Mouse (Mus musculus) spleen, adult 2 months (tissue): ENCODE data around the gene March5. TPM values are rescaled to one million over a fixed set of nuclear protein-coding genes. Genes with fewer than 3 reads are reported as not detected.

Experiments
- DNase-seq, 2 experiments: peaks; one replicate each; pipeline versions ENCODE4 v3.0.0 to v3.0.0-alpha.2; 2012 to 2021; ENCODE audit warnings: low spot score in 2 of 2, low read depth in 1 of 2
- H3K27ac ChIP-seq: fragments of 200-500 bp; 2 replicates; pipeline ENCODE4 v1.5.1; 2012; ENCODE audit warnings: low read length, inconsistent platforms; ENCODE audit not compliant: insufficient read depth
- H3K27me3 ChIP-seq: fragments of 200-500 bp; 2 replicates; pipeline ENCODE4 v1.6.1; 2012; ENCODE audit warnings: mild to moderate bottlenecking, moderate library complexity, low read length, inconsistent platforms; ENCODE audit not compliant: control insufficient read depth, insufficient read depth
- H3K36me3 ChIP-seq: fragments of 200-500 bp; 2 replicates; pipeline ENCODE4 v1.6.1; 2012; ENCODE audit warnings: mild to moderate bottlenecking, low read length, inconsistent platforms; ENCODE audit not compliant: control insufficient read depth, insufficient read depth
- H3K4me1 ChIP-seq: fragments of 200-500 bp; 2 replicates; pipeline ENCODE4 v1.6.1; 2011; ENCODE audit warnings: inconsistent platforms; ENCODE audit not compliant: control insufficient read depth, insufficient read depth, insufficient read length
- H3K4me3 ChIP-seq: fragments of 200-500 bp; 2 replicates; pipeline ENCODE4 v1.5.1; 2011; ENCODE audit warnings: mild to moderate bottlenecking, inconsistent platforms; ENCODE audit not compliant: insufficient read depth, insufficient read length; ENCODE audit errors: extremely low read depth
- CTCF ChIP-seq: fragments of 200-500 bp; IDR thresholded peaks from 2 replicates; pipeline ENCODE4 v1.5.1; 2011; ENCODE audit warnings: mild to moderate bottlenecking, inconsistent platforms; ENCODE audit not compliant: insufficient read depth, insufficient read length, insufficient replicate concordance; ENCODE audit errors: extremely low read depth
- POLR2A ChIP-seq: fragments of 200-500 bp; IDR thresholded peaks from 2 replicates; pipeline ENCODE4 v1.6.1; 2011; ENCODE audit warnings: low read depth, low read length, inconsistent platforms
- whole genome bisulfite sequencing: fragments of 180-500 bp; shearing (Covaris S2); methylation state at CpG from one replicate; pipeline ENCODE4 v1.1.7; 2018; 5-methylcytosine and 5-hydroxymethylcytosine counted together
- polyA plus RNA-seq: library from polyadenylated mRNA; depleted of rRNA; stranded (reverse); fragments of >200 nt; gene quantifications from 2 replicates; pipeline ENCODE4 v1.2.3, GENCODE M21; 2012; rRNA removed

Gene March5
- polyA plus RNA-seq, 1 experiment: 21.2 TPM

DNA sequence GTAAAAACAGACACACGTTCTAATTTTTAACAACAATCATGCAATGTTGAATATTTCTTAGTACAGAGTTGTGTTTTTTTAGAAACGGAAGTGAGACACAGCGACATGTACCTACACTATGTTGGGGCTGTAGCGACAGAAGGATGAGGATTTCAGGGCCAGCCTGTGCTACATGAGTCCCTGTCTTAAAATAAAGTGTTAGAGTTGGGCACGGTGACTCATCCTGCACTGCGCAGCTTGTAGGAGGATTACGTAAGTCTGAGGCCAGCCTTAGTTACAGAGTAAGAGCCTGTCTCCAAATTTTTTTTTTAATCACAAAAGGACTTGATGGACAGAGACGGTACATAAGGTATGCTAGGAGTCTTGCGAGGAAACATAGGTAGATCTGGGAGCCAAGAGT lies 48.0 kb downstream of the March5 start:
- Histone ChIP-seq H3K27ac (no peak overlapping the region), H3K27me3 (no peaks in the 10 kb centered on the region), H3K4me1 (no peaks in the 10 kb centered on the region), H3K4me3 (no peak overlapping the region), H3K36me3 (no peaks in the 10 kb centered on the region)
- DNase-seq: no peak
- TF ChIP-seq CTCF (no peak), POLR2A (no peak)
- 86% methylated on average over 9 of the region's 9 CpGs for WGBS

DNA sequence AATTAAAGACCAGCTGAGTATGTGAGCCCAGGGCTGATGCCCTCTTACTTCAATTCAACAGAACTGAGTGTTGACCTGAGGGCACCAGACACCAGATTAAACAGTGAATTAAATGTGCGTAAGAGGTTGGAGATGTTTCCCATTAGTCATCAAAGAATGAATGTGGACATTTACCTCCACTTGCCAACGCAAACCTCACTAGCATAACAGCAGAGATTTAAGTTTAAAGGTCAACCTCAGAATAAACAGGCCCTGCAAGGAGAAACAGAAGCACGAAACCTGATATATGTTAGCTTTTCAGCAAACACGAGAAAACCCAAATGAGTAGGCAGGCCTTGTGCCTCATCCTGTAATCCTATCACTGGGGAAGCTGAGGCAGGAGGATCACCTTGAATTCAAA lies 55.0 kb downstream of the March5 start:
- no peak overlapping the region for H3K4me3 ChIP-seq
- H3K36me3 ChIP-seq: no peaks in the 10 kb centered on the region
- no peaks in the 10 kb centered on the region for H3K4me1 ChIP-seq
- H3K27ac ChIP-seq: no peak overlapping the region
- no peak for DNase-seq
- WGBS: 91% methylated on average over 4 of the region's 4 CpGs
- TF ChIP-seq CTCF (no peak), POLR2A (no peak)
- no peaks in the 10 kb centered on the region for H3K27me3 ChIP-seq

DNA sequence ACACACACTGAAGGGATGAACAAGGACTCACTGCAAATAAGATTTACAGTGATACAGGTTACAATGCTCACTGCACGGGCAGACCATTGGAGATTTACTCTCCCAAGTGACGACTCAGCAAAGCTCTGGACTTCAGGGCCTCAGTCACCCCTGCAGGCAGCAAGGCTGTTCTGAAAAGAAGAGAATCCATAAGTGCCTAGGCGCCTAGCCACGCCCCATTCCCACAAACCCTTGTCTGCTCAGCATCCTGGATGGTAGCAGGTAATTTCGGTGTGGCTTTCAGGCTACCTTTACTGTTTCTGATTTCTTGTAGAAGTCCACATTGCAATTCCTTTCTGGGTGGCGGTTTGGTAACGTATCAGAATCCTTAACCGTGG lies 56.2 kb downstream of the March5 start:
- Histone ChIP-seq H3K4me3 (no peak overlapping the region), H3K27ac (no peak overlapping the region), H3K36me3 (no peaks in the 10 kb centered on the region), H3K4me1 (no peaks in the 10 kb centered on the region), H3K27me3 (no peaks in the 10 kb centered on the region)
- TF ChIP-seq CTCF: no peak
- TF ChIP-seq POLR2A: no peak
- WGBS: 77% methylated on average over 8 of the region's 8 CpGs
- no peak for DNase-seq

DNA sequence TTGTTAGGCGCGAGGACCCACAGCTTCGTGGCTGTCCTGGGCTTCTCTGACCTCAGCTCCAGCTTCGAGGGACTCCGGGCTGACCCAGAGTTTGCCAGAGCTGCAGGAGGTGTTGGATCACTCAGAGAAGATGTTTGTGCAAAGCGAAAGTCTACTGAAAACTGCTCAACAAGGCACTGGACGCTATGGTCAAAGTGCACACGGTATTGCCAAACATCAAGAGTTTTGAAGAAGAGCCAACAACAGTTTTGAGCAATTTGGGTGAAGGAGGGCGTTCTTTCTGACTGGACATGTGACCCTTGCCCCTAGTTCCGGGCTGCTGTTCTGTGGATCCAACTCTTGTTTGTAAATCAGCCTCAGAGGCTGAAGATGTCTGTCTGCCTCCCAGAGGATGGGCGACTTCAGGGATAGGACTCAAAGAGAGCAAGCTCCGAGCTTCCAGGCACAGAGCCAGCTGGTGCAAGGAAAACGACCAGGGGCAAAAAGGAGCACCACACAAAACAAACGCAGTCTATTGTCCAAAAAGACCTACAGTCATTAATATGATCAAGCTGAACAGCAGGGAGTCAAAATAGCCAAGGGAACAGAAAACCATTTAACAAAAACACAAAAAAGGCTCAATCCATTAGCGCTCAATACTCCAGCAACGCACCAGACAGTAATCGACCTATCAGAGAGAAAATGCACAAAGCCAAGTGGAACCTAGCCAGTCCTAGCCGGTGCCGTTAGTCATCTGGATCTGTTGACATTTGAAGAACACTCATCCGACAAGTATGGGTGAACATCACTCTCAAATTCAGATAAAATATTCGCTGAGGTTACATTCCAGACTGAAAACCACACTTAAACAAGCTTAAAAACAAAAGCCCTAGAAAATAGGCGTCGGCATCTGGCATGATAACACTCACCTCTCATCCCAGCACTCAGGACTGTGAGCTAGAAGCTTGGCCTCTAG lies 56.9 kb downstream of the March5 start:
- Histone ChIP-seq H3K27ac (no peak overlapping the region), H3K27me3 (no peaks in the 10 kb centered on the region), H3K4me3 (no peak overlapping the region), H3K36me3 (peaks cover 2% of the 10 kb centered on the region), H3K4me1 (no peaks in the 10 kb centered on the region)
- DNase-seq: no peak
- TF ChIP-seq POLR2A (no peak), CTCF (no peak)
- WGBS: 81% methylated on average over 23 of the region's 23 CpGs

DNA sequence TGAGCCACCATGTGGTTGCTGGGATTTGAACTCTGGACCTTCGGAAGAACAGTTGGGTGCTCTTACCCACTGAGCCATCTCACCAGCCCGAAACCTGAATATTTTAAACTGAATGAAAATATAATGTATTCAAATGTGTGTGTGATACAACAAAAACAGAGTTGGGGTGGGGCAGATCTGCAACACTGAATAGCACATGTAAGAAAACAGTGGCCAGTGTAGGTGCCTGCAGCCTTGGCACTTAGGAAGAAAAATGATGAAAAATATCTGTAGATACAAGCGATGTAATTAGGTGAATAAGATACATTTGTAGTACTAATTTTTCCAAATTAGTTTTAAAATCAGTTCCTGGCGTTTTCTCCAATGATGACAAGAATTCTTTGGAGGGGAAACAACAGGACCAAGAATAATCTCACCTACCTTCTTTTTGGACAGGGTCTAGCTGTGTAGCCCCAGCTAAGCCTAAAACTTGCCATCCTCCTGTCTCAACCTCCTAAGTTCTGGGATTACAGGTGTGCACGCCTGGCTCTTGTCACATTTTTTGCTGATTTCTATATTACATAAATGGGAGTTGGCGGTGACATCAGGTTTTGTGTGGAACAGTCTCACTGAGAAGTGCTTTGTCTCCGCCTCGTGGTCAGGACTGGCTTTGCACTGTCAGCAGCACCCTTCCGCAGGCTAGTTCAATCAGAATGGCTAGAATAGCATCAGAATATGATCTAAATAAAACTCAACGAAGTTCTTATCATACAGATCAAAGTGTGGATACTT lies 58.2 kb downstream of the March5 start:
- no peak overlapping the region for H3K4me3 ChIP-seq
- TF ChIP-seq POLR2A (no peak), CTCF (peak; percentile 84; the same call in 1 of the 2 replicates)
- no peaks in the 10 kb centered on the region for H3K27me3 ChIP-seq
- WGBS: 33% methylated on average over 10 of the region's 10 CpGs
- H3K36me3 ChIP-seq: peaks cover 4% of the 10 kb centered on the region
- H3K4me1 ChIP-seq: no peaks in the 10 kb centered on the region
- no peak overlapping the region for H3K27ac ChIP-seq
- peak; percentile 18 to 72 for DNase-seq

DNA sequence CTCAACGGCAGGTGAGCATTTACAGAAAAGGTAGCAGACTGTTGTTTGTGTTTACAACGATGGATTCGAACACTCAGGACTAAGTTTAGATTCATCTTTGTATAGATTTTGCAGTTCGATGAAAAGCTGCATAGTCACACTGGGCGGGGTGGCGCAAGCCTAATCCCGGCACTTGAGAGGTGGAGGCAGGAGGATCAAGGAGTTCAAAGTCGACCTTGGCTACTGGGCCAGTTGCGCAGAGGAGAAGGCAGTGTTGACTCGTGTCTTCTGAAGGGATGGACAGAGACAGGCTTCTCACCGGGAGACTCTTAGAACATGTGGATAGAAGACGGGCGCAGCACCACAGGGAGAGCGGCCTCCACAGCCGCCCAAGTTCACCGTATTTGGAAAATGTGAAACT lies 61.8 kb downstream of the March5 start:
- TF ChIP-seq CTCF (no peak), POLR2A (no peak)
- DNase-seq: no peak
- 93% methylated on average over 16 of the region's 16 CpGs for whole genome bisulfite sequencing

More for the DNA sequence above, 61.8 kb downstream of the March5 start:
- Histone ChIP-seq H3K4me1 (no peaks in the 10 kb centered on the region), H3K27ac (no peak overlapping the region), H3K36me3 (peaks cover 4% of the 10 kb centered on the region), H3K4me3 (no peak overlapping the region), H3K27me3 (no peaks in the 10 kb centered on the region)

Other genes with a start within 250 kb of the March5 start
- 4.1 and 4.2 TPM in 2 replicates for gene Cpeb3, start 1.1 kb downstream of the March5 start, polyA plus RNA-seq
- gene Ide, start 130.3 kb downstream of the March5 start, polyA plus RNA-seq: 6.2 and 6.7 TPM in 2 replicates
- gene Kif11, start 168.9 kb downstream of the March5 start, polyA plus RNA-seq: 2.1 TPM in 2 replicates
- gene Hhex, start 227.3 kb downstream of the March5 start, polyA plus RNA-seq: 52.9 and 105 TPM in 2 replicates